Mouse (Mus musculus) 3134 (cell line): Measurements from ENCODE around the gene Gm6793.

Experiments
- DNase-seq: peaks from one replicate; pipeline ENCODE4 v3.0.0-alpha.2; 2011; ENCODE audit warnings: low spot score; ENCODE audit not compliant: insufficient read length; ENCODE audit errors: extremely low read depth

Gm6793 gene

DNA sequence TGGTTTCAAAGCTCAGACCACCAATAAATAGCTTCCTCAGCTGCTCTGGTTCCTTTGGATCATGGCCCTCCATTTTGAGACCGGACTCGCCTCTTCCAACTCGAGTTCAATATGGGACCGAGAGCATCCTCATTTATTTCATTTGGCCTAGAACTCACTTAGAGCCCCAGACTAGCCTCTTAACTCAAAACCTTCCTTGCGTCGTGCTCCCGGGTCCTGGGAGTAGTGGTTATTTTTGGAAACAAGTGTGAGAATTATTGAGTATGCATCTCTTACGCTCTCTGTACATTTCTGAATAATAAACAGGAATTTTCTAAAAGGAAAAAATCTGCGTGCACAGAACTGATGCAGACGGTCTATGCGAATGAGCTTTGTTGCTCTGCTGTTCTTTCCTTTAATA is at the start of gene Gm6793:
Gm6793 (minus strand) TSS at position 101 of the 400 bp plus-strand sequence.
- DNase-seq, result no peak

DNA sequence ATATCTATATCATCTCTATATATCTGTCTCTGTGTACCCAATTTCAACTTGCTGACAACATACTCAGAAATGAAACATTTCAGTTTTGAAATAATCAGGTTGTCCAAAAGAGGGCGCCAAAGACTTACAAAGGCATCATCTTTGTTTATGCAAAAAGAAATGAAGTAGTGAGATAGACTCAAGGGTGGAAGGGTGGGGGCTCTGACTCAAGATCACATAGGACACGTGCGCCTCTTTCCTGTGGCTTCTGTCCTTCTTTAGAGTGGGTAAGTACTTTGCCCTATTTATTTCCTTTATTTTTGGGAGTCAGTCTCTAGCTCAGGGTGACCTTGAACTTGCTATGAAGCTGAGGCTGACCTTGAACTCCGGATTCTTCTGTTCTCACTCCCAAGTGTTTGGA is 46.5 kb upstream of the Gm6793 start:
- peak; percentile 12 for DNase-seq

DNA sequence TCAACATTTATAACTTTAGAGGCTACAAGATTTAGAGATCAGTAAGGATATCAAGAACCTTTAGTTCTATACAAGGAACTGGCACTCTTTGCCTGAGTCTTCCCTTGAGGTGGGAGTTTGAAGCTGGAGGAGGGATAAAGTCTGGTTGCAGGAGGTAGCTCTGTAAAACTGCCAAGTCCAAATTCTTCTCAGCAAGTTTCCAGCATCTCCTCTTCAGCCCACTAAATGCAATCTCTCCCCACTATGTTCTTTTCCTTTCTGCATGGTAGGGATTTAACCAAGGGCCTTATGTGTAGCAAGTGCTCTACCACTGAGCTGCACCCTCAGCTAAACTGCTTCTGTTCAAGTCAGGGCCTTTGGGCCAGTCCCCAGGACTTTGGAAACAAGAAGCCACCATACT is 39.6 kb upstream of the Gm6793 start:
- no peak for DNase-seq

GRCm38 (mm10) chr8:112051537-112051936 is 36.7 kb upstream of the Gm6793 start:
- no peak for DNase-seq

DNA sequence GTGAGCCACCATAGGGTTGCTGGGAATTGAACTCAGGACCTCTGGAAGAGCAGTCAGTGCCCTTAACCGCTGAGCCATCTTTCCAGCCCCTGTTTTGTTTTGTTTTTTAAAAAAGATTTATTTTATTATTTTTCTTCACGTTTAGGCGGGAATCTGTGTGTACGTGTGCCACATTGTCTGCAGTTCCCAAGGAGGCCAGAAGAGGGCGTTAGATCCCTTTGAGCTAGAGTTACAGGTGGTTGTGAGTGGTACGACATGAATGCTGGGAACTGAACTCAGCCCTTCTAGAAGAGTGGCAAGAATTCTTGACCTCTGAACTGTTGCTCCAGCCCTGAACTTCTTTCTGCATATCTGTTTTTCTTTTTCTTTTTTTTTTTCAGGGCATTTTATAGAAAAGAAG is 35.1 kb upstream of the Gm6793 start:
- DNase-seq, result no peak

DNA sequence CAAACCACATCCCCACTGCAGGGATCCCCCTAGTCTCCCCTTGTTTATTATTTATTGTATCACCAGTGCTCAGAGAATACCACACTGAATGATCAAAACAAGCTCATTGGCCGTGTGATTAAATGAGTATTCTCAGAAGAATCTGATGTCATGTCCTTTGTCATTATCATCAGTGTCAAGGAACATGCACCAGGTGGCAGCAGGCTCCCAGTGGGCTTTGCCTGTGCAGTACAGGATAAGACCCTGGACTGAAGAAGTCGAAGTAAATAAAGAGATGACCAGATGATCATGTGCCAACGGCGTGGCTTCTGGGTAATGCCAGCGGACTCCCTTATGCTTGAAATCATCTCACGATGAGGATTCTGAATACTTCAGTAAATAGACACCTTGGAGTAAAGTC is 33.5 kb upstream of the Gm6793 start:
- DNase-seq, result no peak

- no peak for DNase-seq
Observed at GRCm38 (mm10) chr8:112045896-112046295, 31.1 kb upstream of the Gm6793 start.

- DNase-seq, result no peak
Observed at GRCm38 (mm10) chr8:112045182-112045581, 30.3 kb upstream of the Gm6793 start.

DNA sequence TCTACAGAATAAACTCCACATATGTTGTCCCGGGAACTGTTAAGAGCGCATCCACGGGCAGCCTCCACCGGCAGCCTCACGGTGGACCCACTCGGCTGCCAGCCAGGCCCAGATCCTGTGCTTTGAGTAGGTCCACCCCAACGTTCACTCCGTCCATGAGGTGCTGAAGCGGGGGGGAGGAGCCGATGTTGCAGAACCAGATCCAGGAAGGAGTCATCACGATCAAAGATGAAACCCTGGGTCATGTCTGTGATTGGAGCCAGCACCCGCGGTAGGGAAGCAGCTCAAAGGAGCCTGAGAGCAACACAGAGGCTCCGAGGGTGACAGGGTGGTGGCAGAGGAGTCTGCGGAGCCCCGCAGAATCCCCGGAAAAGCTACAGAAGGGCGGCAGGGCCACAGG is 22.7 kb upstream of the Gm6793 start:
- DNase-seq, result no peak

DNA sequence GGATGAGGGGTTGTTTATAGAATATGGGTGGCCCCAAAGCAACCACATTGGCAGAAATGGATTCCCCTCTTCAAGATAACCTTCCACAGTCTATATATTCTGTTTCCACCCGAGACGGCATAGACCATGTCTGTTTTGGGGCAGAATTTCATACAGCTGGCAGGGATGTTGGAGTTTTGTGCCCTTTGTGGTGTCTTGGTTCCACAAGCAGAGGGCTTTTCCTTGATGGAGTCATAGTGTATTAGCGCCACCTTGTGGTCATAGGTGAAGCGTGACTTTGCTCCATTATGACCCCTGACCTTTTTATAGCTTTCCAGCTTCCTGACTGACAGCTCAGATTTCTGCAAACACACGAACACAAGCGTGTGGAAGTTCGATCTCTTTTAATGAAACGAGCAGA is 19.8 kb upstream of the Gm6793 start:
- DNase-seq, result peak; percentile 30

DNA sequence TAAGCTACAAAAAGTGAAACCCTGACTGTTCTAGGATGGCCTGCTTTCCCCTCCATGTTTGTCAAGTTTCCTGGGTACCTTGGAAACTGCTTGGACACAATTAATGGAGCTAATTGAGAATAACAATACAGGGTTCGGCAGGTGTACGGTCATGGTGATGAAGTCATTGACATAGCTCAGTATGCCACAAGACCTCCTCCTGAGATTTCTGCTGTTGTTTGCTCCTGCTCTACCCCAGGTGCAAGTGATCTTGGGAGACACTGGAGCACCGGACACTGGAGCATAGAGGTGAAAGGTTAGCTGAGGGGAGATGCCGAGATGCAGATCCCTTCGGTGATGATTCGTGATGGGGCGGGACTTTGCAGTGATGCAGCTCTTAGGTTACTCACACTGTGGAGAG is 18.2 kb upstream of the Gm6793 start:
- DNase-seq, result no peak

- DNase-seq, result no peak
Observed at GRCm38 (mm10) chr8:112030663-112031062, 15.8 kb upstream of the Gm6793 start.

GRCm38 (mm10) chr8:112029455-112029854 is 14.6 kb upstream of the Gm6793 start:
- no peak for DNase-seq

- no peak for DNase-seq
Observed at GRCm38 (mm10) chr8:112011816-112012242, 3.0 kb downstream of the Gm6793 start.

DNA sequence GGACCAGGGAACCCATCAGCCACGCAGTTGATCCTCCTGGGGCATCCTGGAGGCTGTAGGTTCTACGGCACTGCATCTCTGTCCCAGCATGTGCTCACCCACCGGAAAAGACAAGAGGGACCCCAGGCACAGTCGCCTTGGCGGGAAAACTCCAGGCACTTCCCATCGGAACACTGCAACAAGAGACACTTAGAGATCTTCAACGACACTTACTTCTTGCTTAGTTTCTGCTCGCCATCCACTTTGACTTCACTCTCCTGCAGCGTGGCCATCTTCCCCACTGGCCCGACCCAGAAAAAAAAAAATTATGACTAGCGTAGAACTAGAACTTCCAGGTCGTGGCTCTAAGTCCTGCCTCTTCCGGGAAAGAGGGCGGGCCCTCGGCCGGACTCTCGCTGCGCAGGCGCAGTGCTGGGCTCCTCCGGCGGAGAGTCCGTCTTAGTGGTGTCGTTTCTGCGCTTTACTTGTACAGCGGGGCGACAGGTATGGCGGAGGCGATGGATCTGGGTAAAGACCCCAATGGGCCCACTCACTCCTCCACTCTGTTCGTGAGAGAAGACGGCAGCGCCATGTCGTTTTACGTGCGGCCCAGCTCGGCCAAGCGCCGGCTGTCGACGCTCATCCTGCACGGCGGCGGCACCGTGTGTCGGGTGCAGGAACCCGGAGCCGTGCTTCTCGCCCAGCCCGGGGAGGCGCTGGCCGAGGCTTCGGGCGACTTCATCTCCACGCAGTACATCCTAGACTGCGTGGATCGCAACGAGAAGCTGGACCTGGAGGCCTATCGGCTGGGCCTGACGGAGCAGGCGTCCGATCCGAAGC is 3.6 kb downstream of the Gm6793 start, which contains the start of the genes Kars and Terf2ip:
Kars (minus strand) TSS at position 327 of the 819 bp plus-strand sequence.
Terf2ip (plus strand) TSS at position 402 of the 819 bp plus-strand sequence.
- peak; percentile 95 for DNase-seq

DNA sequence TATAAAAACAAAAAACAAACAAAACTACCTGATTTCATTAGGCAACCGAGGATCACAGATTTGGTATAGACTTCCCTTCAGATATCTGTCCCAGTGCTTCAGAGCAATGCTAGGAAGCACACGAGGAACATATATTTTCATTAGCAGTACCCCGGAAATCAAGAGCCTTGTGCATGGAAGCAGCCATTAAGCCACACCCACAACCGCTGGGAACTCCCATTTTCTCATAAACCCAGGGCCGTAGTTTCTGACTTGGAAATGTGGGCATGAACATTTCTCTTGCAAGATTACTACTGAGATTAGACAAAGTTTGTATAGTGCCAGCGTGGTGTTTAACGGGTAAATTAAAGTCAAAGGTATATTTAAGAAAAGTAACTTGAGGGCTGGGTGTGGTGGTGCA is 5.3 kb downstream of the Gm6793 start:
- no peak for DNase-seq

DNA sequence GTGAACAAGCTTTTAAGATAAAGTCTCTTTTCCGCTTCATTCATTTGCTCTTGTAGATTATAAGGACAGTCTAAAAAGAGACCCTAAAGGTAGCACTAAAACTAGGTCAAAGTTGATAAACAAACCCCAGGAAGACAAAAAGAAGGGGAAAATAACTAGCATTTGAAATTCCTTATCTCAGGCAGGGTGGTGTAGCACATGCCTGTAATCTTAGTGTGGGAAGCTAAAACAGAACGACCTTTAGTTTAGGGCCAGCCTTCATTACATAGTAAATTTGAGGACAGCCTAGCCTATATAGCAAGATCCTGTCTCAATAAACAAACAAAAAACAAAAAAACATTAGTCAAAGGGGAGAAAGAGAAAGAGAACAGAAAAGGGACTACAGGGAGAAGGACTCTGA is 7.2 kb downstream of the Gm6793 start:
- no peak for DNase-seq

GRCm38 (mm10) chr8:112005601-112006000 is 9.2 kb downstream of the Gm6793 start:
- DNase-seq, result no peak

GRCm38 (mm10) chr8:112004754-112005153 is 10.1 kb downstream of the Gm6793 start:
- no peak for DNase-seq

- no peak for DNase-seq
Observed at GRCm38 (mm10) chr8:111992703-111993039, 22.2 kb downstream of the Gm6793 start.

- peak; percentile 76 for DNase-seq
Observed at GRCm38 (mm10) chr8:111992013-111992702, 22.7 kb downstream of the Gm6793 start, which contains the start of gene Adat1. Adat1 (minus strand) TSS chr8:111992302.

- no peak for DNase-seq
Observed at GRCm38 (mm10) chr8:111991278-111991677, 23.6 kb downstream of the Gm6793 start.
